Mouse (Mus musculus) liver, postnatal 0 days (tissue): ENCODE data around the gene Ankrd34c.

Source experiments
- CTCF ChIP-seq: sonication (generic); IDR thresholded peaks from 2 replicates; pipeline ENCODE4 v1.5.1; 2016; ENCODE audit warnings: antibody characterized with exemption, low read depth
- EP300 ChIP-seq: IDR thresholded peaks from 2 replicates; pipeline ENCODE4 v1.6.1; 2016; ENCODE audit warnings: antibody characterized with exemption, low read depth, mild to moderate bottlenecking

GRCm38 (mm10) chr9:89757571-89757970 is 19.3 kb upstream of the Ankrd34c start:
- TF ChIP-seq CTCF (no peak), EP300 (no peak)
